Mouse (Mus musculus): ENCODE measurements around the gene Rnf182. TPM values are rescaled to one million over a fixed set of nuclear protein-coding genes. Genes with fewer than 3 reads are reported as not detected.

Rnf182 gene
- polyA plus RNA-seq, 1 experiment from 2014 or later: 24.8 TPM

DNA sequence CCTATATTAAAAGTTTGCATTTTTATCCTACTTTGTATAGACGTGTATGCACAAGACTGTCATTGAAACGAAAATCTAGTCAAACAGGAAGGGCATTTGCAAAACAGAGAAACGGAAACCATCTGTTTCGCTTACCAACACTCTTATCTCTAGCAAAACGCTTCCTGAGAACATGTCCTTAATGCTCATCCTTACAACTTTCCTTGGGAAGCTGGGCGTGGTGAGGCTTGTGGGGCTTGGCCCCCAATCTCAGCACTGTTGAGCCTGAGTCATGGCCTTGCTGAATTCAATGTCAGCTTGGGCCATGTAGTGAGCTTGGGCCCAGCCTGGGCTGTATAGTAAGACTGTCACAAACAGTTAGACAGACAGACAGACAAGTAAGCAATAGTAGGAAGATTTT is 51.4 kb downstream of the Rnf182 start:
- H3K36me3 ChIP-seq (ENCODE audit: poor library complexity, severe bottlenecking): peaks cover 12% of the 10 kb centered on the region
- ATAC-seq: no peak
- 86% methylated on average over 6 of the region's 6 CpGs for WGBS

DNA sequence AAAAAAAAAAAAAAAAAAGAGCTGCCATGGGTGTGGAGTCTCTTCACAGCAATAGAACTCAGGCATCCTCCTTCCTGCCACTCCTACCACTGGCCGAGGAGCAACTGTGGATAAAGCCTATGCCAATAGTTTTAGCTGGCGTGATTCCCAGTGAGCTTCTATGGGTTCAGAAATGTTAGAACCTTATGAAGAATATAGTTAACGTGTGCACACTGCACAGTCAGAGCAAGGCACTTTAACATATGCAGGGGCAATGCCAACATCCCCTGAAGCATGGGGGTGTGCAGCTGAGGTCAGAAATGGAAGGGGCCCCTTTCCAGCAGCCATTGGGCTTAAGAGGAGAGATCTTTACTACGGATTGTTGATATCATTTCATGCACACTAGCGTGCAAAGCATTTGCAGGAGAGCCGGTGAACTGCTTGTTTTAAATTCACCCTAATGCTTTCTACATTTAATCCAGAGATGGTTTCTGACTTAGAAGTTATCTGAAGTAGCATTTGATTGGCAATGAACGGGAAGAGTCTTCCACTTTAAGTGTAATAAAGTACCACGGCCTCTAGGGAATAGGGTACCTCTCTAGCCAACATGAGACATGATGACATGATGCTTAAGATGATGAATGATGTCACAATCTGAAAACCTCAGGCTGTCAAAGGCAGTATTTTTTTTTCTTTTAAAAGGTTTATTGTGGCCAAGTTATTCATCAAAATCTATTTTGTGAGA is 61.8 kb downstream of the Rnf182 start:
- Histone ChIP-seq H3K27ac (no peak overlapping the region), H3K9ac (no peak overlapping the region), H3K4me3 (no peak overlapping the region), H3K4me2 (no peak overlapping the region), H3K9me3 (replicated peaks) (no peaks in the 10 kb centered on the region), H3K36me3 (ENCODE audit: poor library complexity, severe bottlenecking) (no peaks in the 10 kb centered on the region), H3K27me3 (no peaks in the 10 kb centered on the region), H3K4me1 (0 out of 2 replicates have a peak, but pooled peaks cover 3% of the 10 kb centered on the region)
- 75% methylated on average over 8 of the region's 8 CpGs for WGBS
- no peak for ATAC-seq

More for the DNA sequence above, 51.4 kb downstream of the Rnf182 start:
- no peak overlapping the region for H3K4me3 ChIP-seq
- no peaks in the 10 kb centered on the region for H3K9me3 ChIP-seq (replicated peaks)
- H3K9ac ChIP-seq: no peak overlapping the region
- H3K4me1 ChIP-seq: no peaks in the 10 kb centered on the region
- no peak overlapping the region for H3K4me2 ChIP-seq
- H3K27ac ChIP-seq: no peak overlapping the region
- H3K27me3 ChIP-seq: no peaks in the 10 kb centered on the region

DNA sequence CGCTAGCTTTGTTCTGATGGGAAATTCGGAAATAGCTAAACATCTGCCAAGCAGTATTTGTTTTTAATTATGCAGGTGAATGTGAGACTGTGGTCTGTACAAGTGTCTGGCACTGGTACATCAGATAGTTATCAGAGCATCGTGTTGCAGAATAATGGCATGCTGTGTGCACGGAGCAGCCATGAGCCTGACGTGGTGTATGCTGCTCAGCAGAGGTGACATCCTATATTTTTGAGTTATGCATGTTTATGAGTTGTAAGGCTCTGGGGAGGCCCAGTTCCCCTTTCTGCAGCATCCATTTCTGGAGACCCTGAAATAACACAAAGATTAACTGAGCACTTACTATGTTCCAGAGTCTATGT is 62.4 kb downstream of the Rnf182 start:
- no peak overlapping the region for H3K9ac ChIP-seq
- WGBS: 91% methylated on average over 5 of the region's 5 CpGs
- no peak overlapping the region for H3K27ac ChIP-seq
- H3K36me3 ChIP-seq (ENCODE audit: poor library complexity, severe bottlenecking): no peaks in the 10 kb centered on the region
- 0 out of 2 replicates have a peak, but pooled peaks cover 3% of the 10 kb centered on the region for H3K4me1 ChIP-seq
- no peak overlapping the region for H3K4me2 ChIP-seq
- no peaks in the 10 kb centered on the region for H3K9me3 ChIP-seq (replicated peaks)
- no peaks in the 10 kb centered on the region for H3K27me3 ChIP-seq
- no peak for ATAC-seq
- no peak overlapping the region for H3K4me3 ChIP-seq

DNA sequence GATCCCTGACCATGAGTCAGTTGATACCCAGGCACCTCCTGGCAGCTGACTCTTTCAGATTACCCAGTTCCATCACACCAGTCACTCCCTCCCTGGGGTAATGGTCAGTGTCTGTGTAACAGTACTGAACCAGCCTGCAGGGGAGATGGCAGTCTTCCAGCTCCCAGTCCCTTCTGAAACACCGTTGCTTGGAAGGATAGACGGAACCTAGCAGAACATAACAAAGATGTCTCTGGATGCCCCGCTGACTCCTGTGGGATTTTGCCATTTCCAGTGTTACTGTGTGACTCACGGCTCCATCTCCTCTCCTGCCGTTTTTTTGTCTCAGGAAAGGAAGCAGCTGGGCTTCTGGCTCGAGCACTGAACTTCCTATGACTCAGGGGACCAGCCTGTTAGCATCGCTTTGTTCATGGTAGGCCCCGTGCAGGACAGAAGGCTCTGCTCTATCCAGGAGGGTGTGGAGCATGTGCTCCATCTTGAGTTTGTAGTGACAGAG is 69.0 kb downstream of the Rnf182 start:
- WGBS: 63% methylated on average over 8 of the region's 8 CpGs
- no peak overlapping the region for H3K9ac ChIP-seq
- H3K9me3 ChIP-seq (replicated peaks): no peaks in the 10 kb centered on the region
- no peaks in the 10 kb centered on the region for H3K27me3 ChIP-seq
- ATAC-seq: peak; percentile 57; the same call in 1 of the 2 replicates
- no peak overlapping the region; the same call in 1 of the 2 replicates for H3K27ac ChIP-seq
- no peak overlapping the region for H3K4me3 ChIP-seq
- no peak overlapping the region for H3K4me2 ChIP-seq
- H3K4me1 ChIP-seq: peaks cover 6% of the 10 kb centered on the region; the same call in 1 of the 2 replicates
- no peaks in the 10 kb centered on the region for H3K36me3 ChIP-seq (ENCODE audit: poor library complexity, severe bottlenecking)

DNA sequence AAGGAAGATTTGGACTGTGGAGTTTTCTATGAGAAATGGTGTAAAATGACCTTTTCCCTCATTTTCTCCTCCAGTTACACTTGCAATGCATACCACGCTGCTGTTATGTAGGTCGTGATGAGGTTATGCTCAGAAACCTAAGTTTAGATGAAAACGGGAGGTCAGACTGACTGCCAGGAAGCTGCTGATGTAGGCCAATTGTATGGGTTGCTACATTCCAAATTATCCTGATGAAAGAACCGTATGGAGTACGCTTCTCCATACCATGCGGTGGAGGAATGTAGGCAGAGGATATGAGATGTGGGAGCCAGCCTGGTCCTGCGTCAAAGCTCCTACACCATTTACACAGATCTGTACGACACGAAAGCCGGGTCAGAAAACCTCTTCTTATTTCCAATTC is 72.6 kb downstream of the Rnf182 start:
- Histone ChIP-seq H3K4me1 (peaks cover 13% of the 10 kb centered on the region), H3K4me3 (no peak overlapping the region), H3K27me3 (no peaks in the 10 kb centered on the region), H3K27ac (no peak overlapping the region), H3K9me3 (replicated peaks) (no peaks in the 10 kb centered on the region), H3K9ac (no peak overlapping the region), H3K36me3 (ENCODE audit: poor library complexity, severe bottlenecking) (no peaks in the 10 kb centered on the region), H3K4me2 (no peak overlapping the region)
- WGBS: 95% methylated on average over 10 of the region's 10 CpGs
- no peak for ATAC-seq

DNA sequence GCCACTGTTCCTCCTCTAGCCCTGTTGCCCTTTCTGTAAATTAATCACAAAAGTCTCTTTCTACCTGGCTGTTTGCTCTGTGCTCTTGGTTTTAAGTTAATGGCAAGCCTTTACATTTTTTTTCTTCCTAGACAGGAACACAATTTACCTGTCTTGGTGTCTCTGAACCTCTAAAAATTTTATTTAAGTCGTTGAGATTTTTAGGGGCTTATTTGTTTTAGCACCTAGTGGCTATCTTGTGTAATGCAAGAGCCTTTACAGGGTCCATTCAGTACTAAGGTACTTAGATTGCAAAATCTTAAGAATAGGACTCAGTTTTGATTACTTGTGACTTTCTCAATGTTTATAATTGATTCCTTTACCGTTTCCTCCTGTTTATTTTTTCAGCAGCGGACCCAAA is 76.2 kb downstream of the Rnf182 start:
- Histone ChIP-seq H3K9ac (no peak overlapping the region), H3K9me3 (replicated peaks) (no peaks in the 10 kb centered on the region), H3K27me3 (0 out of 2 replicates have a peak, but pooled peaks cover 2% of the 10 kb centered on the region), H3K4me3 (no peak overlapping the region), H3K4me2 (no peak overlapping the region), H3K36me3 (ENCODE audit: poor library complexity, severe bottlenecking) (no peaks in the 10 kb centered on the region), H3K27ac (no peak overlapping the region), H3K4me1 (peaks cover 7% of the 10 kb centered on the region; the same call in 1 of the 2 replicates)
- WGBS: 64% methylated on average over 3 of the region's 3 CpGs
- no peak for ATAC-seq

DNA sequence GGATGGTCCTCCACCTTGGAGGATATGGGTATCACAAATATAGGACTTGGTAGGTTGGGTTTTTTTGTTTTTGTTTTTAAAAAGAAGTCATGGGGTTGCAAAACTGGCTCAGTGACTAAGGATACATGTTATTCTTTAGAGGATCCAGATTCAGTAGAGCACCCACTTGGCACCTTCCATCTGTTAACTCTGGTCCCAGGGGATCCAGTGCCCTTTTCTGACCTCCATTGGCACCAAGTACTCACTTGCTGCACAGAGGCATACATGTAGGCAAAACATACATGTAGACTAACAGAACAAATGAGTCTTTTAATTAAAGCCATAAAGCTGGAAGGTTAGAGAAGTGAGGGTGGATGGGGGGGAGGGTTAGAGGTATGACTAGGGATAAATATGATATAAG is 80.0 kb downstream of the Rnf182 start:
- H3K4me1 ChIP-seq: peaks cover 7% of the 10 kb centered on the region; the same call in 1 of the 2 replicates
- no peaks in the 10 kb centered on the region for H3K9me3 ChIP-seq (replicated peaks)
- 0 out of 2 replicates have a peak, but pooled peaks cover 2% of the 10 kb centered on the region for H3K27me3 ChIP-seq
- H3K4me3 ChIP-seq: no peak overlapping the region
- no peaks in the 10 kb centered on the region for H3K36me3 ChIP-seq (ENCODE audit: poor library complexity, severe bottlenecking)
- H3K4me2 ChIP-seq: no peak overlapping the region
- H3K9ac ChIP-seq: no peak overlapping the region
- no peak for ATAC-seq
- no peak overlapping the region for H3K27ac ChIP-seq

DNA sequence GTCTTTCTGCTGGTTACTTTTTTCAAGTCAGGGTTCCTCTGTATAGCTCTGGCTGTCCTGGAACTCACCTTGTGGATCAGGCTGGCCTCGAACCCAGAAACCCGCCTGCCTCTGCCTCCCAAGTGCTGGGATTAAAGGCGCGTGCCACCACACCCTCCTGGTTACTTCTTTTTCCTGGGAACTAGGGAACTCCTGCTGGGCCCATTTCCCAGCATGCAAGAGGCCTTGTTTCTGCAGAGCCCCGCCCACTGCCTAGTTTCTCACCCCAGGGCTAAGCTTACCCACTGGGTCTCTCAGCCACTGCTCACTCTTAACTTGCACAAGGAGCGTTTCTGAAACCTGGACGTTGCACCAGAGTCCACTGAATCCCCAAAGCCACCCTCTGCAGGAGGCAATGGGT is 80.5 kb downstream of the Rnf182 start:
- no peak overlapping the region for H3K27ac ChIP-seq
- no peaks in the 10 kb centered on the region for H3K36me3 ChIP-seq (ENCODE audit: poor library complexity, severe bottlenecking)
- WGBS: 89% methylated on average over 7 of the region's 7 CpGs
- H3K9ac ChIP-seq: no peak overlapping the region
- no peak overlapping the region for H3K4me2 ChIP-seq
- peaks cover 5% of the 10 kb centered on the region; the same call in 1 of the 2 replicates for H3K4me1 ChIP-seq
- no peaks in the 10 kb centered on the region for H3K9me3 ChIP-seq (replicated peaks)
- no peak overlapping the region for H3K4me3 ChIP-seq
- no peak for ATAC-seq
- H3K27me3 ChIP-seq: 0 out of 2 replicates have a peak, but pooled peaks cover 2% of the 10 kb centered on the region

DNA sequence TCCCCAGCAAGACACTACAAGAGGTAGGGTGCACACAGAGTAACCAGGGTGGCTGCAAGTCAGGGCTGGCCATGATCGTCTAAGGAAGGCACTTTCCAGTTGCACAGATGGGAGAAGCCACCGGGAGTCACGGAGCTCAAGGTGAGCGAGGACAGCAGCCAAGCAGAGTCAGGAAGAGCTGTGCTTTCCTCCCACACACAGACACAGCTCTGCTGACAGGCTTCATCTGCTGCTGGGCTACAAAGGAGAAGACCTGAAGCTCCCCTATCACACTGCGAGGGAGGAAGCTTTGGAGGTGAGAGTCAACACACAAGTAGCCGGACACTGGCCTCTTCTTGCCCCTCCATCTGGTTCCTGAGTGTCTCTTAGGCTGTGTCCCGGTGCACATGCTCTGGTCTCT is 83.0 kb downstream of the Rnf182 start:
- no peaks in the 10 kb centered on the region for H3K9me3 ChIP-seq (replicated peaks)
- H3K27ac ChIP-seq: no peak overlapping the region
- no peak for ATAC-seq
- no peak overlapping the region for H3K4me3 ChIP-seq
- H3K4me2 ChIP-seq: no peak overlapping the region
- peaks cover 1% of the 10 kb centered on the region for H3K4me1 ChIP-seq
- no peaks in the 10 kb centered on the region for H3K27me3 ChIP-seq
- H3K9ac ChIP-seq: no peak overlapping the region
- WGBS: 88% methylated on average over 7 of the region's 7 CpGs
- H3K36me3 ChIP-seq (ENCODE audit: poor library complexity, severe bottlenecking): no peaks in the 10 kb centered on the region

DNA sequence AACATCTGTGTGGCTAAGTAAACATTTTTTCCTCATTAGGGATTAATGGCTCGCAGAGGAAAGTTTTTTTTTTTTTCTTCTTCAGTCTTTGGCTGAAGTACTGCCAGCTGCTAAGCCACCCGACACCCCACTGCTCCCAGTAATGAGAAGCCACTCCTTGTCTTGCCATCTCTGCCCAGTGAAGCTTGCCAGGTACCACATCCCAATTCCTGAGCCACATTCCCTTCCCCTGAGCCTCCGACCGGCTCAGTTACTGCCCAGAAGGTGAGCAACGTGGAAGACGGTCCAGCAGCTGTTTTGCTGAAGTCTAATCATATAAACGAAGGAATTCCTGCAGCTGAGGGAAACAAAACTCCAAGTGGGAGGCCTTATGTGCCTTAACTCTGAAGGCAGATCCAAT is 88.0 kb downstream of the Rnf182 start:
- H3K27ac ChIP-seq: no peak overlapping the region

DNA sequence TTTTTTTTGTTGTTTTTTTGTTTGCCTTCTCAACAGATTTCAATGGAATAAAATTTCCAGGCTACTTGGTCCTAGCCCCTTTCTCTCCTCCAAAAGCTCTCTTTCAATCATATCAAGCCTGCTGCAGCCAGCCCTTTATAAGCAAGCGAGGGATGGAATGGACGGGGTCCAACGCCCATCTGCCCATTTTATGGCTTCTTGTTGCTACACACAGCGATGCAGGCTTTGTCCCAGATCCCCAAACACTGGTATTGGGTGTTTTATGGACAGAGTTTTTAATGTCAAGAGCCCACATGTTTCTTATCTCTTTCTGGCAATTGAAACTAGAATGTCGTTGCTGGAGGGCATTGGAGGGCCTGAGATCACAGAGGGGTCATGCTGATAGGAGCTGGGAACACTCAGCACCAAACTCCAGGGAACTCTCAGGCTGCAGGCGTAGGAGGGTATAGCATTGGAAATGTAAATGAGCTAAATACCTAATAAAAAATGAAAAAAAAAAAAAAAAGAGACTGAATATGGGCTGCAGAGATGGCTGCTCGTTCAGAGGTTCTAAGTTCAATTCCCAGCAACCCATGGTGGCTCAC is 89.1 kb downstream of the Rnf182 start:
- Histone ChIP-seq H3K4me3 (no peak overlapping the region), H3K9ac (no peak overlapping the region), H3K9me3 (replicated peaks) (no peaks in the 10 kb centered on the region), H3K4me1 (peaks cover 6% of the 10 kb centered on the region), H3K36me3 (ENCODE audit: poor library complexity, severe bottlenecking) (no peaks in the 10 kb centered on the region), H3K27me3 (no peaks in the 10 kb centered on the region), H3K27ac (no peak overlapping the region), H3K4me2 (no peak overlapping the region)
- WGBS: 73% methylated on average over 7 of the region's 7 CpGs
- no peak for ATAC-seq

More for the DNA sequence above, 88.0 kb downstream of the Rnf182 start:
- Histone ChIP-seq H3K4me1 (peaks cover 6% of the 10 kb centered on the region), H3K9ac (no peak overlapping the region), H3K27me3 (no peaks in the 10 kb centered on the region), H3K36me3 (ENCODE audit: poor library complexity, severe bottlenecking) (no peaks in the 10 kb centered on the region), H3K9me3 (replicated peaks) (no peaks in the 10 kb centered on the region), H3K4me2 (no peak overlapping the region), H3K4me3 (no peak overlapping the region)
- WGBS: 27% methylated on average over 7 of the region's 7 CpGs
- no peak for ATAC-seq

DNA sequence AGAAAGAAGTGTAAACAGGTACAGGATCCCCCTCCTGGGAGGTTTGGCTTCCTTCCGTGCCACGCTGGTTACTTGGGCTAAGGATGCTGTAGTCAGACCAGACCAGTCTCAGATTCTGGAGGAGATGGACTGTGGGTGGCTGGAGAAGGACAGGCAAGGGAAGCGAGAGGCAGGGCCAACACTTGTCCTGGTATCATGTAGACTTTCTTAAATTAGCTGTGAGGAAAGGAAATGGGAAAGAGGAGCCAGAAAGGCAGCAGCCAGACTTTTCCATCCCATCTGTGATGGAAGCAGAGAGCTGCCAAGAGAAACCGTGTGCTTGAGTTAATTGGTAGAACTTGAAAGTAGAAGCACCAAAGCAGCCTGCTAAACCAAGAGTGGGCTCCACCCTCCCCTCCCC is 90.9 kb downstream of the Rnf182 start:
- peaks cover 6% of the 10 kb centered on the region for H3K4me1 ChIP-seq
- H3K27me3 ChIP-seq: no peaks in the 10 kb centered on the region
- no peak overlapping the region for H3K4me3 ChIP-seq
- no peak overlapping the region for H3K4me2 ChIP-seq
- no peak; the same call in 1 of the 2 replicates for ATAC-seq
- no peaks in the 10 kb centered on the region for H3K9me3 ChIP-seq (replicated peaks)
- no peak overlapping the region for H3K9ac ChIP-seq
- H3K36me3 ChIP-seq (ENCODE audit: poor library complexity, severe bottlenecking): no peaks in the 10 kb centered on the region
- H3K27ac ChIP-seq: no peak overlapping the region
- 84% methylated on average over 4 of the region's 4 CpGs for WGBS

Measured in forebrain, embryonic 13.5 days (tissue).